Mouse (Mus musculus) embryonic facial prominence, embryonic 14.5 days (tissue): ENCODE results near the gene Cryzl1. TPM values are rescaled to one million over a fixed set of nuclear protein-coding genes. Genes with fewer than 3 reads are reported as not detected.

Experiments
- ATAC-seq: fragments of 200-750 bp; cut with Nextera tagmentation; 2 replicates; pipeline ENCODE4 v1.8.0; 2017; ENCODE audit warnings: low read depth, moderate number of reproducible peaks, moderate TSS enrichment
- DNase-seq: peaks from one replicate; pipeline ENCODE4 v3.0.0-alpha.2; 2015; ENCODE audit warnings: low spot score
- H3K27ac ChIP-seq: fragments of 300-500 bp; sonication (generic); replicated peaks from 2 replicates; pipeline ENCODE4 v1.5.1; 2014; ENCODE audit warnings: low read depth, mild to moderate bottlenecking, low read length, moderate library complexity
- H3K27me3 ChIP-seq: fragments of 300-500 bp; sonication (generic); replicated peaks from 2 replicates; pipeline ENCODE4 v1.6.1; 2014; ENCODE audit warnings: low read length; ENCODE audit not compliant: control insufficient read depth, insufficient read depth
- H3K36me3 ChIP-seq: fragments of 300-500 bp; sonication (generic); 2 replicates; pipeline ENCODE4 v1.6.1; 2014; ENCODE audit warnings: low read length, mixed read lengths; ENCODE audit not compliant: control insufficient read depth, insufficient read depth
- H3K4me1 ChIP-seq: fragments of 300-500 bp; sonication (generic); 2 replicates; pipeline ENCODE4 v1.6.1; 2014; ENCODE audit warnings: antibody characterized with exemption, low read length; ENCODE audit not compliant: control insufficient read depth, insufficient read depth
- H3K4me2 ChIP-seq: fragments of 300-500 bp; sonication (generic); 2 replicates; pipeline ENCODE4 v1.6.1; 2014; ENCODE audit warnings: low read depth, mild to moderate bottlenecking, low read length, moderate library complexity, mixed read lengths
- H3K4me3 ChIP-seq: fragments of 300-500 bp; sonication (generic); 2 replicates; pipeline ENCODE4 v1.5.1; 2014; ENCODE audit warnings: low read depth, mild to moderate bottlenecking, low read length
- H3K9ac ChIP-seq: fragments of 300-500 bp; sonication (generic); 2 replicates; pipeline ENCODE4 v1.6.1; 2014; ENCODE audit warnings: low read depth, mild to moderate bottlenecking, low read length, moderate library complexity, mixed read lengths
- H3K9me3 ChIP-seq: fragments of 300-500 bp; sonication (generic); 2 replicates; pipeline ENCODE4 v1.6.1; 2016; ENCODE audit warnings: low read length; ENCODE audit not compliant: control insufficient read depth
- WGBS: fragments of 180-500 bp; shearing (Covaris S2); extraction: QIAGEN DNeasy Blood & Tissue Kit; methylation state at CpG from one replicate; pipeline ENCODE4 v1.1.7; 2014; 5-methylcytosine and 5-hydroxymethylcytosine counted together
- polyA plus RNA-seq: library from polyadenylated mRNA; unstranded; fragments of >200 nt; fragmentation: Nextera tagmentation; extraction: Ambion mirVana; gene quantifications from 2 replicates; pipeline ENCODE4 v1.2.1, GENCODE M21; 2014

The Cryzl1 gene
- polyA plus RNA-seq, 1 experiment from 2014 or later: 61.8 TPM

DNA sequence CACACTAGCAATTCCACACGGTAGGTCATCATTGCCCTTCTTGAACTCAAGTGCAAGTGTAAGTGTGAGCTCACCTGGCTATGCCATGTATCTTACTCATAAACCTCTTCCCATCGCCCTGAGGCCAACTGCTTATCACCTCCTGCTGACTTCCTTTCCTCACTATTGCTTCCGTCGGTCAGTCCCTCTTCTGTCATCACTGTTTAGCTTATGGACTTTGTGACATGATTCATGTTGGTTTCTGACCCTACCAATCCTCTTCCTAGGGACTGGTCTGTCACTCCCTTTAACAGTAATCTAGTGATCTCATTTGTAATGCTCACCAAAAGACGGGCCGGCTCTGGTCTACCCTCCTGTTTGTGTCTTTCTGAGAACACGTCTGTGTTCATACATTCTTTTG is 18.5 kb downstream of the Cryzl1 start:
- Histone ChIP-seq H3K9ac (no peak overlapping the region), H3K9me3 (no peaks in the 10 kb centered on the region), H3K27me3 (no peaks in the 10 kb centered on the region), H3K4me3 (no peak overlapping the region), H3K36me3 (peaks cover 67% of the 10 kb centered on the region), H3K4me2 (no peak overlapping the region), H3K27ac (no peak overlapping the region), H3K4me1 (no peaks in the 10 kb centered on the region)
- 89% methylated on average over 7 of the region's 7 CpGs for WGBS
- DNase-seq: no peak
- ATAC-seq: no peak

DNA sequence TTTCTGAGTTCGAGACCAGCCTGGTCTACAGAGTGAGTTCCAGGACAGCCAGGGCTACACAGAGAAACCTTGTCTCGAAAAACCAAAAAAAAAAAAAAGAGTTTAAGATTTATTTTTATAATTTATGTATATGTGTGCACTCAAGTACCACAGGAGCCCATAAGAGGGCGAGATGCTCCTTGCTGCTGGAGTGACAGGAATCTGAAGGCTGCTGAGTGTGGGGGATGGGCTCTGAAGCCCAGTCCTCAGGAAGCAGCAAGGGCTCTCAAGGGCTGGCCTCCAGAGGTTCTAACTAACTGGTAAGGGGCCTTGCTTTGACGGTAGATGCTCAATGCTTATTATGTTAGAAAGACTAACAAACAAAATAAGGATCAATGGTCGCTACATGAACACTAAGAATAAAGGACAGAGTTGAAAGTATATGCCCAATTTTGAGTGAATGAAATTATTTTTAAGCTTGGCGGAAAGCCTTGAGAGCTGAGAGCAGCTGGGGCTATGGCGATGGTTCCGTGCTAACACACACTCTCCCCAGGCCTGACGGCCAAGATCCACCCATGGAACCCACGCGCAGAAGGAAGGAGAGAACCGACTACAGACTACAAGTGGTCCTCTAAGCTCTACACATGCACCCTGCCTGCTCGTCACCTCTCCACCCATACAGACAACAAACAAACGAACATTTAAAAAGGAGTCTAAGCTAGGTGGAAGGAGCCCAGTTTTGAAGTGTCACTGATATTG is 24.0 kb downstream of the Cryzl1 start:
- ATAC-seq (no peak), DNase-seq (no peak)
- H3K9me3 ChIP-seq: no peaks in the 10 kb centered on the region
- no peaks in the 10 kb centered on the region for H3K27me3 ChIP-seq
- H3K27ac ChIP-seq: no peak overlapping the region
- no peak overlapping the region for H3K4me3 ChIP-seq
- 74% methylated on average over 14 of the region's 14 CpGs for WGBS
- peaks cover 74% of the 10 kb centered on the region for H3K36me3 ChIP-seq
- H3K9ac ChIP-seq: no peak overlapping the region
- no peaks in the 10 kb centered on the region for H3K4me1 ChIP-seq
- no peak overlapping the region for H3K4me2 ChIP-seq

DNA sequence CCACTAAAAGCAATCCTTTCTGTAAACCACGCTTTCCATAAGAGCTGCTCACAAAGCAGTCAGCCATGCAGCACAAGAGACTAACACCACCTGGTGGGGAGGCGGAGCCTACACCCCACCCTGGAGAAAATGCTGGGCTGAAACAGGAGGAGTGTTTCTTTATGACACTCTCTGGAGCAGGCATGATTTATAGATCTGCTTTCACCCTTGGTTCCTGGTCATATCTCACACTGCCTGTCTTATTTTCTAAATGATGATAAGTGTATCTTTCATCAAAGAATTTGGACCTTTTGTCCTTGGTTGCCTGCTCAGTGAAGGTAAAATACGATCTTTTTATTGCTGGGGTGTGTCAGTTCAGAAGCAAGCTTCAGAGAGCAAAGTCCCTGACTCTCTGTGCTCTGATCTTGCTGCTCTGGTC is 26.0 kb downstream of the Cryzl1 start:
- H3K27me3 ChIP-seq: no peaks in the 10 kb centered on the region
- no peaks in the 10 kb centered on the region for H3K4me1 ChIP-seq
- H3K9ac ChIP-seq: no peak overlapping the region
- H3K27ac ChIP-seq: no peak overlapping the region
- H3K36me3 ChIP-seq: peaks cover 77% of the 10 kb centered on the region
- no peak overlapping the region for H3K4me3 ChIP-seq
- ATAC-seq: 0 out of 2 replicates have a peak, but pooled peaks have one; percentile 44
- H3K4me2 ChIP-seq: no peak overlapping the region
- WGBS: 55% methylated on average over 3 of the region's 3 CpGs
- DNase-seq: no peak
- no peaks in the 10 kb centered on the region for H3K9me3 ChIP-seq

DNA sequence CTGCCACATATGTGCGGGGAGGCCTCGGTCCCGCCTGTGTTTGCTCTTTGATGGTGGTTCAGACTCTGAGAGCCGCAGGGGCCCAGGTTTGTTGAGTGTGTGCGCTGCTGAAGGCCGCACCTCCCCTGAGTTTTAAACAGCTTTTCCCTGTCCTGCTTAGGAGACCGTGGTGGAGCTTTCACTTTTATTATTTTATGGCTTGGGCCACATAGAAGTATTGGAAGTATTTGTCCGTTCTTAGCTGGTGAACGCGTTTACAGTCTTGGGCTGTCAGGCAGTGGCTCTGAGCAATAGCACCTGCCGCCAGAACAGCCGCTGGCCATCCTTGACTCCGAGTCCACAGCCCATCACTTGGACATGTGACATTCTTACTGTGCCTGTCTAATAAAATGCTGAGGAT is 26.9 kb downstream of the Cryzl1 start:
- no peaks in the 10 kb centered on the region for H3K9me3 ChIP-seq
- H3K4me3 ChIP-seq: no peak overlapping the region
- H3K27me3 ChIP-seq: no peaks in the 10 kb centered on the region
- no peak for DNase-seq
- 84% methylated on average over 13 of the region's 13 CpGs for WGBS
- H3K4me2 ChIP-seq: no peak overlapping the region
- H3K36me3 ChIP-seq: peaks cover 75% of the 10 kb centered on the region
- H3K4me1 ChIP-seq: no peaks in the 10 kb centered on the region
- ATAC-seq: no peak
- H3K27ac ChIP-seq: no peak overlapping the region
- H3K9ac ChIP-seq: no peak overlapping the region

DNA sequence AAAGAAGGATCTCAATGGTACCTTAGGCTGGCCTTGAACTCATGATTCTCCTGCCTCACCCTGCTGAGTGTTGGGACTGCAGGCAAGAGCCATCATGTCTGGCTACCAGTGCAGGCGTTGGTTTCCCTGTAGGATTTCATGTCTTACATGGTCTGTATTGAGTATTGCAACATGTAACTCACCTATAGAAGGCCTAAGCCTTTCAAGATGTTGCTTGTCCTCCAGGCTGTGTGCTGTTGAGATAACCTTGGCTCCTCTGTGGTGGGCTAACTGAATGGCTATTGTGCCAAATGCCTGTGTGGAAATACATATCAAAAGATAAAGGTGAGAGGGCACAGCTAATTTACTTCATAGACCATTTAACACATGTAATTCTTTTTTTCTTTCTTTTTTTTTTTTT is 29.8 kb downstream of the Cryzl1 start:
- H3K9me3 ChIP-seq: no peaks in the 10 kb centered on the region
- ATAC-seq (no peak), DNase-seq (no peak)
- peaks cover 65% of the 10 kb centered on the region for H3K36me3 ChIP-seq
- H3K4me1 ChIP-seq: no peaks in the 10 kb centered on the region
- no peak overlapping the region for H3K27ac ChIP-seq
- no peak overlapping the region for H3K9ac ChIP-seq
- no peak overlapping the region for H3K4me3 ChIP-seq
- H3K4me2 ChIP-seq: no peak overlapping the region
- WGBS: 79% methylated on average over 1 of the region's 1 CpGs
- no peaks in the 10 kb centered on the region for H3K27me3 ChIP-seq

DNA sequence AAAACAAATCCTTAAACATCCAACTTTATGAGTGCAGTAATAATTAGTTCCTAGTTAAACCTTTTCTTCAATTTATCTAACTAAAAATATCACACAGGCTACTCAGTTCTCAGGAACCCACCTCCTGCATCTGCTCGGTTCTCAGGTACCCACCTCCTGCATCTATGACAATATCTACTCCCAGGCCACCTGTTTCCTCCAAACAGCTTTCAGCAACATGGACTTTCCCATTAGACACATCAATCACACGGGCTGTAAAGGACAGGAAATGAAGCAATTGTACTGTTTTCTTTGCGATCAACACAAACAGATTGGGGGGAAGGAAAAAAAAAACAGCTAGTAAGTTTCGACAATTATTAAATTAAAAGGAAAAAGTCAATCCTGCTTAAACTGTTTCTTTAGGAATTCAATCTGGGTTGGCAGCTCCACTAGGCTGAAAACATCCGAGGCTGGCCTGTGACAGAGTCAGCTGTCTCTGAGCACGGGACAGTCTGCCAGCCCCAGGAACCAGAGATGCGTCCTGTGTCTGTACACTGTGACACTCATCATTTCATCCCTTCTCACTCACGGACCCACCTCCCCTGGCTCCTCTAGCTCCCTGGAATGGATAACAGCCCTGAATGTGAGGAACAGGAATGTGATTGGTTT is 33.5 kb downstream of the Cryzl1 start:
- DNase-seq (no peak), ATAC-seq (no peak)
- Histone ChIP-seq H3K36me3 (peaks cover 39% of the 10 kb centered on the region), H3K27me3 (no peaks in the 10 kb centered on the region), H3K4me2 (no peak overlapping the region), H3K9ac (no peak overlapping the region), H3K27ac (no peak overlapping the region; the same call in 1 of the 2 replicates), H3K4me1 (no peaks in the 10 kb centered on the region), H3K9me3 (no peaks in the 10 kb centered on the region), H3K4me3 (no peak overlapping the region)
- WGBS: 50% methylated on average over 8 of the region's 8 CpGs

DNA sequence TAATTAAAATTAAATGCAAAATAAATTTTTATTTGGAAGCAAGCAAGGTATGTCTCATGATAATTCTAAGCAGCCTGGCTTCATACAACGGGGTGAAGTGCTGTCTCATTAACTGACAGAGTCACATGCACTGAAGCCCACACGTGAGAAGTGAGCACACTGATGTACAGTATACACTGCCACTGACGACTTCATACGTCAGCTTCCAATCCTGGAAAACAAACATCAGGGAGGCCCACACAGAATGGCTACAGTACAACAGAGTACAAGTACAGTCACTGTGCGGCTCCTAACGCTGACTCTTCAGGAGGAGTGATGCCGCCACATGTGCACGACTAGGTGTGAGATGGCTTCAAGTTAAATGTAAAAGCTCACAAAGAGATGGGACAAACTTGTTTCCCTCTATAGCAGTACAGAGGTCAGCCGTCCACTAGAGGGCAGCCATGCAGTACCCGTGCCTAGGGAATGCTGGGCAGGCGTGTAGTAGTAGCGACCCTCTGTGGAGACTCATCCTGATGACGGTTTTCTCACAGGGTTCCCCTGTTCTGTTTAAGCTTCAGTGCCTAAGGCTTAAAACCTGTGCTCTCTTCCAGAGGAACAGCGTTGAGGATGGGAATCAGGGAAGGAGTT is 34.2 kb downstream of the Cryzl1 start:
- no peaks in the 10 kb centered on the region for H3K9me3 ChIP-seq
- peaks cover 37% of the 10 kb centered on the region for H3K36me3 ChIP-seq
- no peak overlapping the region for H3K27ac ChIP-seq
- no peaks in the 10 kb centered on the region; the same call in 1 of the 2 replicates for H3K4me1 ChIP-seq
- DNase-seq (peak; percentile 88), ATAC-seq (peak; percentile 96)
- WGBS: 32% methylated on average over 14 of the region's 14 CpGs
- H3K4me3 ChIP-seq: no peak overlapping the region
- no peaks in the 10 kb centered on the region for H3K27me3 ChIP-seq
- no peak overlapping the region for H3K4me2 ChIP-seq
- no peak overlapping the region for H3K9ac ChIP-seq

DNA sequence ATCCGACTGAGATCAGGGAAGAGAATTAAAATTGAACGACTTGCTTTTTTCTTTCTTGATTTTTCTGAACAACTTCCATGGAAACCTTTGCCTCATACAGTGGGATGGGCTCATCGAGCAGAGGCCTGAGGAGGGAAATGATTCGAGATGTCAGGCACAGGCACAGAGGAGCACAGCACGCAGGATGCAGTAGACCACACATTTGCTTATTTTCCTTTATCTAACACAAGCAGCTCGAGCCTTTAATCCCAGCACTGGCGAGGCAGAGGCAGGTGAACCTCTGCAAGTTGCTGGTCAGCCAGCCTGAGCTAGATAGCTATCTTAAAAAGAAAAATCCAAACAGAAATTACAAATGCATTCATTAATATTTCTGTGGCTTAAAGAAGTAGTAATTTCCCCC is 39.0 kb downstream of the Cryzl1 start:
- no peak for ATAC-seq
- Histone ChIP-seq H3K36me3 (peaks cover 21% of the 10 kb centered on the region), H3K9me3 (no peaks in the 10 kb centered on the region), H3K27me3 (no peaks in the 10 kb centered on the region), H3K27ac (no peak overlapping the region), H3K4me2 (peak overlapping the region; percentile 86; the same call in 1 of the 2 replicates), H3K9ac (no peak overlapping the region; the same call in 1 of the 2 replicates), H3K4me1 (peaks cover 7% of the 10 kb centered on the region), H3K4me3 (no peak overlapping the region)
- no peak for DNase-seq
- 43% methylated on average over 7 of the region's 7 CpGs for WGBS
